Mouse (Mus musculus) left cerebral cortex, postnatal 36 days (tissue): ENCODE data around the gene Fzd4. TPM values are rescaled to one million over a fixed set of nuclear protein-coding genes. Genes with fewer than 3 reads are reported as not detected.

Source experiments
- DNase-seq, 2 experiments: peaks; one replicate each; pipeline ENCODE4 v3.0.0; 2021 to 2022; ENCODE audit warnings: low spot score in 2 of 2, mixed read lengths in 1 of 2
- intact Hi-C: fragments of 180-260 bp; cut with DNase I; formaldehyde crosslinking; loops from one replicate; pipeline ENCODE4 v1.15.1; 2025
- total RNA-seq, 2 experiments: library from RNA; stranded (reverse); gene quantifications; 2 replicates each; pipeline ENCODE4 v1.2.3; 2021

Gene Fzd4
- total RNA-seq = 1 to 10 TPM; 6.5 to 6.7 TPM

- peak; percentile 85 to 87 for DNase-seq
- intact Hi-C loops = loop anchor here (2.0 kb wide), 1 partner anchor 65 kb away; no protein-coding TSS in a partner anchor
These were observed at the start of gene Fzd4, which contains the start of gene Tmem135 for GRCm38 (mm10) chr7:89404081-89404733. Gene Fzd4 (plus strand): TSS chr7:89404355. Gene Tmem135 (minus strand): TSS chr7:89404222.

GRCm38 (mm10) chr7:89355519-89356255 is 48.5 kb upstream of the Fzd4 start:
- DNase-seq = no peak
- intact Hi-C loops = no loop called here

- no peak for DNase-seq
- intact Hi-C loops = no loop called here
These were observed 47.8 kb upstream of the Fzd4 start for GRCm38 (mm10) chr7:89356307-89356706.

GRCm38 (mm10) chr7:89363975-89364374 is 40.2 kb upstream of the Fzd4 start:
- no peak for DNase-seq
- intact Hi-C loops = no loop called here

- intact Hi-C loops = no loop called here
- DNase-seq = no peak
These were observed 38.8 kb upstream of the Fzd4 start for GRCm38 (mm10) chr7:89365135-89365880.

GRCm38 (mm10) chr7:89367643-89368042 is 36.5 kb upstream of the Fzd4 start:
- intact Hi-C loops = no loop called here
- no peak for DNase-seq

- intact Hi-C loops = no loop called here
- DNase-seq = no peak
These were observed 34.1 kb upstream of the Fzd4 start for GRCm38 (mm10) chr7:89370086-89370485.

- no peak for DNase-seq
- intact Hi-C loops = no loop called here
These were observed 33.2 kb upstream of the Fzd4 start for GRCm38 (mm10) chr7:89370917-89371316.

- no peak for DNase-seq
- intact Hi-C loops = no loop called here
These were observed 32.4 kb upstream of the Fzd4 start for GRCm38 (mm10) chr7:89371623-89372295.

GRCm38 (mm10) chr7:89380935-89381705 is 23.0 kb upstream of the Fzd4 start:
- DNase-seq = no peak

GRCm38 (mm10) chr7:89382892-89383291 is 21.3 kb upstream of the Fzd4 start:
- no peak for DNase-seq
- intact Hi-C loops = no loop called here

More at GRCm38 (mm10) chr7:89380935-89381705, 23.0 kb upstream of the Fzd4 start:
- intact Hi-C loops = no loop called here

- no peak for DNase-seq
- intact Hi-C loops = no loop called here
These were observed 15.2 kb upstream of the Fzd4 start for GRCm38 (mm10) chr7:89388981-89389380.

GRCm38 (mm10) chr7:89390660-89391059 is 13.5 kb upstream of the Fzd4 start:
- DNase-seq = no peak
- intact Hi-C loops = no loop called here

GRCm38 (mm10) chr7:89391281-89391680 is 12.9 kb upstream of the Fzd4 start:
- no peak for DNase-seq
- intact Hi-C loops = no loop called here

GRCm38 (mm10) chr7:89391831-89392230 is 12.3 kb upstream of the Fzd4 start:
- intact Hi-C loops = no loop called here
- no peak for DNase-seq

GRCm38 (mm10) chr7:89392388-89392787 is 11.8 kb upstream of the Fzd4 start:
- no peak for DNase-seq
- intact Hi-C loops = no loop called here

- intact Hi-C loops = no loop called here
- no peak for DNase-seq
These were observed 11.3 kb upstream of the Fzd4 start for GRCm38 (mm10) chr7:89392825-89393224.

GRCm38 (mm10) chr7:89395399-89395798 is 8.8 kb upstream of the Fzd4 start:
- intact Hi-C loops = no loop called here

GRCm38 (mm10) chr7:89396386-89396785 is 7.8 kb upstream of the Fzd4 start:
- intact Hi-C loops = no loop called here
- no peak for DNase-seq

More at GRCm38 (mm10) chr7:89395399-89395798, 8.8 kb upstream of the Fzd4 start:
- no peak for DNase-seq
